Mouse (Mus musculus) T-helper 17 cell (primary cell): ENCODE results near the gene Rhox3a.

Source experiments
- in situ Hi-C, 2 experiments: fragments of 300-600 bp; cut with MboI, MseI; formaldehyde crosslinking; loops; 1 replicate in 1 of 2; 2 replicates in 1 of 2; pipeline ENCODE4 v1.15.1; 2025; ENCODE audit warnings: high pct_unique_total_duplicates in 2 of 2

The Rhox3a gene

DNA sequence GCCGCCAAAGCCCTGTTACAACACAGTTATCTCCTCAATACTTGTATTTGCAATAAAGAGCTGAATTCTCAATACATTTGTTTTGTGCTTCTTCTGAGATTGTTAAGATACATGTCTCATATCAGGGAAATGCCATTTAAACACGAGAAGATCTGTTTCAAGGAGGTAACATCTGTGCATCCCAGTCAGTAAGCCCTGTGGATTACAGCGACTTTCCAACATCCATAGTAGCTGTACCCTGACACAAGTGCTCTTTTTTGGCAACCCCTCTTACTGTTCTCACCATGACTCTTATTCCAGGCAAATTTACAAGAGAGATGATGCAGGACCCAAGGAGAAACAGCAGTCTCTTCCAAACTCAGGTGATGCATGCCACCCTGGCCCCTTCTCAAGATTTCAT is at the start of gene Rhox3a:
Gene Rhox3a, plus strand, starts transcription at position 301 of the 400 bp plus-strand sequence.
- in situ Hi-C loops, result loop anchor here (5.0 to 25.0 kb wide), 6 partner anchors 205 to 613 kb away; partner anchors contain the start of genes Rhox3e (in 2 of the 2), Rhox5 (in 2 of the 2), Rhox2c (in 1 of the 2) and Rhox2f (in 1 of the 2)

DNA sequence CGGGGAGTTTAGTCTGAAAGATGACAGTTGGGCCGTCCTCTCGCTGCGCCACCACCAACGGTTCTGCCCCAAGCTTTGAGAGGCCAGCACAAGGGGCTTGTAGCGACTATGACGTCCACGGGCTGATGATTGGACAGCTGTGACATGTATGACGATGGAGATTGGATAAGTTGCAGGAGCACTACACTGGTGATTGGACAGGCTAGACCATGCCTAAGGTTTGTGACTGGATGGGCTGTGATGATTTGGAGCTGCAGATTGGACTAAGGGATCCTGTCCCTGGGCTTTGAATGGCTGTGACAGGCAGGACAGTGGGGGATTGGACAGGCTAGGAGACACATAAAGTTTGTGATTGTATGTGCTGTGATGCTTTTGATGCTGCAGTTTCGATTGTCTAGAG is 38.8 kb upstream of the Rhox3a start, which contains the start of gene Gm9:
Gene Gm9, minus strand, starts transcription at position 101 of the 400 bp plus-strand sequence.
- in situ Hi-C loops, result no loop called here

- in situ Hi-C loops, result loop anchor here in 1 of 2 experiments (10.0 kb wide), 2 partner anchors 53 to 183 kb away; no protein-coding TSS in a partner anchor
Measured at GRCm38 (mm10) chrX:37222158-37222557, 27.6 kb upstream of the Rhox3a start, which contains the start of gene Rhox1. TSS of gene Rhox1 (minus strand) at chrX:37222258.

DNA sequence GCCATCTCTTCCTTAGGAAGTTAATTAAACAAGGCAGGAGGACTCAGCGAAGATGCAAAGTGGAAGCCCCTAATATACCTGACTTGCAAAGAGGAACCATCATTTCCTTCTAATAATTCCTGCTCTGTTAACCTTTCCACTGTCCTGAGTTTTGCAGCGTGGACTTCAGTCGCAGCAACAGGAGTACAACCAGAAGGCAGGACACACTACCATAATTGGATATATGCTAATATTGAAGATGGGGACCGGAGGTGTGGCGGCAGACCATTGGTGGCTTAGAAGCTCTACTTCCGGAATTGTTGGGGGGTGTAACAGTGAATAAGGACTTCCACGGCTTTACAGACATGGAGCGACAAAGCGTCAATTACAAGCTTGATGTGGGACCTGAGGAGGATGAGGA is 5.0 kb upstream of the Rhox3a start, which contains the start of gene Rhox2a:
Gene Rhox2a, plus strand, starts transcription at position 301 of the 400 bp plus-strand sequence.
- in situ Hi-C loops, result loop anchor here (5.0 to 25.0 kb wide), 4 partner anchors 163 to 568 kb away; partner anchors contain the start of genes Rhox5 (in 2 of the 2), Rhox2c (in 1 of the 2), Rhox2f (in 1 of the 2) and Rhox3c (in 1 of the 2)

DNA sequence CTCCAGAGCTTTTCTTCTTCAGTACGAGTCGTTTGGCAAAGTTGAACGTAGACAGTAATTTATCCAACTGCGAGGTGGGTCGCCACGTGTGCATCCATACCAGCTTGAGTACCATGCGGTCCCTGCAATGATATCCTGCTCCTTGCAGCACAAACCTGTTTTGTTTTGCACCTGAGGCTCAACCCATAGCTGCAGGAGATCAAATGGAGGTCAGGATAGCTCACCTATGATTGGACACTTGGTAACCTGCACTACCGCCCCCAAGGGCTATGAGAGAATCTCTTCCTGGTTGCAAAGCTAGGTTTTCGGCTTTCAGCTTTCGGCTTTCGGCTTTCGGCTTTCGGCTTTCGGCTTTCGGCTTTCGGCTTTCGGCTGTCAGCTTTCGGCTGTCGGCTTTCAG is 15.3 kb downstream of the Rhox3a start, which contains the start of gene Rhox4a:
Gene Rhox4a, plus strand, starts transcription at position 301 of the 400 bp plus-strand sequence.
- in situ Hi-C loops, result loop anchor here (10.0 to 25.0 kb wide), 3 partner anchors 220 to 597 kb away; partner anchors contain the start of gene Rhox4c (in 1 of the 2)
